ENCODE assay signal across 1 mouse cellular context in genomic region chr3:86223634-86224313, GRCm38 (mm10).
TF ChIP-seq lines count a peak whose summit lies in the region.

No protein-coding gene starts in this region.

TF ChIP-seq in CH12.LX, 34 proteins besides CTCF, POLR2A, EP300 and RAD21 (continued from another document):
- TF ChIP-seq MAX (IDR thresholded peaks at IDR 0.05; ENCODE audit: low read length) (peak; percentile 51; the same call in 1 of the 2 replicates), MEF2A (IDR thresholded peaks at IDR 0.05; ENCODE audit: borderline replicate concordance, low read depth, low read length) (0 out of 2 replicates have a peak, but pooled peaks have one; percentile 44), MYC (IDR thresholded peaks at IDR 0.05; ENCODE audit: low read depth, low read length) (peak; percentile 66; the same call in 1 of the 2 replicates), PAX5 (IDR thresholded peaks at IDR 0.05; ENCODE audit: low read length) (no peak), MAFK (IDR thresholded peaks at IDR 0.05; ENCODE audit: insufficient replicate concordance, low read length) (no peak)
